Mouse (Mus musculus) embryonic facial prominence, embryonic 12.5 days (tissue): ENCODE data around the gene Me1. TPM values are rescaled to one million over a fixed set of nuclear protein-coding genes. Genes with fewer than 3 reads are reported as not detected.

Experiments used
- ATAC-seq: fragments of 200-750 bp; cut with Nextera tagmentation; 2 replicates; pipeline ENCODE4 v1.8.0; 2017; ENCODE audit not compliant: insufficient number of reproducible peaks, insufficient read depth, low FRiP score, low TSS enrichment
- H3K27ac ChIP-seq: fragments of 300-500 bp; sonication (generic); 2 replicates; pipeline ENCODE4 v1.5.1; 2016; ENCODE audit warnings: mild to moderate bottlenecking
- H3K27me3 ChIP-seq: fragments of 300-500 bp; sonication (generic); 2 replicates; pipeline ENCODE4 v1.6.1; 2016; ENCODE audit warnings: mild to moderate bottlenecking, moderate library complexity
- H3K36me3 ChIP-seq: fragments of 300-500 bp; sonication (generic); 2 replicates; pipeline ENCODE4 v1.6.1; 2016; ENCODE audit warnings: mild to moderate bottlenecking
- H3K4me1 ChIP-seq: fragments of 300-500 bp; sonication (generic); 2 replicates; pipeline ENCODE4 v1.6.1; 2016
- H3K4me2 ChIP-seq: fragments of 300-500 bp; sonication (generic); replicated peaks from 2 replicates; pipeline ENCODE4 v1.6.1; 2016; ENCODE audit warnings: mild to moderate bottlenecking, moderate library complexity
- H3K4me3 ChIP-seq: fragments of 300-500 bp; sonication (generic); 2 replicates; pipeline ENCODE4 v1.5.1; 2016; ENCODE audit warnings: mild to moderate bottlenecking
- H3K9ac ChIP-seq: fragments of 300-500 bp; sonication (generic); 2 replicates; pipeline ENCODE4 v1.6.1; 2016; ENCODE audit warnings: mild to moderate bottlenecking, moderate library complexity
- H3K9me3 ChIP-seq: fragments of 300-500 bp; sonication (generic); 2 replicates; pipeline ENCODE4 v1.6.1; 2016; ENCODE audit warnings: mild to moderate bottlenecking, moderate library complexity
- WGBS: fragments of 180-500 bp; shearing (Covaris S2); methylation state at CpG from one replicate; pipeline ENCODE4 v1.1.7; 2016; 5-methylcytosine and 5-hydroxymethylcytosine counted together
- polyA plus RNA-seq: library from polyadenylated mRNA; unstranded; fragments of >200 nt; fragmentation: Nextera tagmentation; extraction: Ambion mirVana; gene quantifications from 2 replicates; pipeline ENCODE4 v1.2.1, GENCODE M21; 2016

Gene Me1
- polyA plus RNA-seq, 1 experiment from 2014 or later: 17.8 TPM

DNA sequence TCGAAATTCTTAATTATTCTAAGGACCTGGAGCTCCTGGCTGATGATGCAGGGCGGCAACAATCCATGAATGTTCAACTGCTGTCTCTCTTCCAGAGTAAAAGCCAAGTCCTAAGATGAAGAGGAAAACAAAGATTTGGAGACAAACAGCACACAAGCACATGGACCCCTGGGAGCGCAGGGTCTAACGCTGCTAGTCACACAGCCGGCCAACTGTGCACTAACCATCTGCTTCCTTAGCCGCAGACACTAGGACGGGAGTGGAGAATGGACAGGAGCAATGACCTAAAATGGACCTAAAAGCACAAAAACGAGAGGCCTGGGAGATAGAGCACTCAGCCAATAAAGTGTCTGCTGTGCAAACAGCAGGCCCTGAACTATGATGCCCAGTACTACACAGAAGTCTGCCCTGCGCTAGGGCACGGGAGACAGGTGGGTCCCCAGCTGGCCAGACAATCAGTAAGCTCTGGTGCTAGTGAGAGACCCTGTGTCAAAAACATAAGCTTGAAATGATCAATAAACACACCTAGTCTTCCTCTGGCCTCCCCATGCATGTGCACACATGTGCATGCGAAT, 15.8 kb downstream of the Me1 start:
- H3K4me3 ChIP-seq: no peak overlapping the region
- no peaks in the 10 kb centered on the region for H3K9me3 ChIP-seq
- no peaks in the 10 kb centered on the region for H3K36me3 ChIP-seq
- peaks cover 12% of the 10 kb centered on the region for H3K4me1 ChIP-seq
- H3K9ac ChIP-seq: no peak overlapping the region
- H3K4me2 ChIP-seq: no peak overlapping the region
- H3K27ac ChIP-seq: no peak overlapping the region
- 86% methylated on average over 11 of the region's 11 CpGs for WGBS
- ATAC-seq: no peak
- no peaks in the 10 kb centered on the region for H3K27me3 ChIP-seq

DNA sequence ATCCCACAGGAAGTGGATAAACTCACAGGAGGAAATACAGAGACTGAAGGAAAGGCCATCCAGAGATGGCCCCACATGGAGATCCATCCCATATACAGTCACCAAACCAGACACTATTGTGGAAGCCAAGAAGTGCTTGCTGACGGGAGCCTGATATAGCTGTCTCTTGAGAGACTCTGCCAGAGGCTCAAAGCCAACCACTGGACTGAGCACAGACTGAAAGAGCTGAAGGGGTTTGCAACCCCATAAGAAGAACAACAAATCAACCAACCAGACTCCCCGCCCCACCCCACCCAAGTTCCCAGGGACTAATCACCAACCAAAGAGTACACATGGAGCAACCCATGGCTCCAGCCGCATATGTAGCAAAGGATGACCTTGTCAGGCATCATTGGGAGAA, 19.5 kb downstream of the Me1 start:
- no peak for ATAC-seq
- H3K4me3 ChIP-seq: no peak overlapping the region
- no peak overlapping the region for H3K4me2 ChIP-seq
- H3K27ac ChIP-seq: no peak overlapping the region
- no peaks in the 10 kb centered on the region for H3K9me3 ChIP-seq
- H3K36me3 ChIP-seq: no peaks in the 10 kb centered on the region
- no peak overlapping the region for H3K9ac ChIP-seq
- 0 out of 2 replicates have a peak, but pooled peaks cover 3% of the 10 kb centered on the region for H3K4me1 ChIP-seq
- WGBS: 85% methylated on average over 3 of the region's 3 CpGs
- no peaks in the 10 kb centered on the region for H3K27me3 ChIP-seq

DNA sequence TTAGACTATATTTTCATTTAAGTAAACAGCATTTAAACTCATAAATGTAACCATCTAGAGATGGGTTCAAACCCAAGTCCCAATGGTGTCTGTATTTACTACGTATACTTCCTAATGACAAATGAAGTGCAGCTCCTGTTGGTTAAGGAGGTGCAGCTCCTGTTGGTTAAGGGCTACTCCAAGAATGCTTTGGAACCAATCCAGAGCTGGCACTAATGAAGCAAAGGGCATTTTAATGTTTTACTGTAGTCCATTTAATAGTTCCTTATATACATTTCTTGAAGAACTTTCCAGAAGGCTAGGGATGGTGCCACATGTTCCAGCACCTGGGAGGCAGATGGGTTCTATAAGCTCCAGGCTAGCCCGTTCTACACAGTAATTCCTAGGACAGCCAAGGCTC, 20.3 kb downstream of the Me1 start:
- no peak overlapping the region for H3K4me2 ChIP-seq
- WGBS: 94% methylated on average over 2 of the region's 2 CpGs

DNA sequence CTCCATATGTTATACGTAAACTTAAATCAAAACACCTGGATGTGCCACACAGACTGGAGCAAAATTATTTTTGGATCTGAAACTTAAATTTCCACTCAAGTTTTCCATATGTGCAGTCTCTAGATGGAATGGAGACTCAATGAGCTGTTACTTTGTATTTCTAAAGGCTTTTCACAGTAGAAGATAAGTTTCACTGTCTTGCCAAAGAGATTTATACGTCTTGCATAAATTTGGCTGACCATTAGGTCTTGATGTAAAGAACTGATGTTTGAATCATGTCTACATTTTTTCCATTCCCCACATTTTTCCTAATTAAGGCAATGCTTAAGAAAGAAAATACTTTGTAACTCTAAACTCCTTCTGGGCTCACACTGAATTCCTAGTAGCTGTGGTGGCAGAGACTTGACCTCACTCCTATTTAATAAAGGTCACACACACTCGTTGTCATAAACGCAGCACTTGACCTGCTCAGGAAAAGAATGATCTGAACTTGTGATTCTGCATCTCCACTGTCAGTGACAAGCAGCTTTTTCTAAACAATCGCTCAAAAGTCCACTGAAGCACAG, 22.8 kb downstream of the Me1 start:
- Histone ChIP-seq H3K36me3 (no peaks in the 10 kb centered on the region), H3K9ac (no peak overlapping the region), H3K4me2 (no peak overlapping the region), H3K27ac (no peak overlapping the region), H3K27me3 (no peaks in the 10 kb centered on the region), H3K9me3 (no peaks in the 10 kb centered on the region), H3K4me1 (0 out of 2 replicates have a peak, but pooled peaks cover 3% of the 10 kb centered on the region), H3K4me3 (no peak overlapping the region)
- ATAC-seq: no peak
- WGBS: 34% methylated on average over 5 of the region's 5 CpGs

More for the DNA sequence above, 20.3 kb downstream of the Me1 start:
- H3K27me3 ChIP-seq: no peaks in the 10 kb centered on the region
- H3K4me1 ChIP-seq: 0 out of 2 replicates have a peak, but pooled peaks cover 3% of the 10 kb centered on the region
- no peak overlapping the region for H3K27ac ChIP-seq
- ATAC-seq: no peak
- no peak overlapping the region for H3K4me3 ChIP-seq
- H3K9me3 ChIP-seq: no peaks in the 10 kb centered on the region
- H3K36me3 ChIP-seq: no peaks in the 10 kb centered on the region
- H3K9ac ChIP-seq: no peak overlapping the region

DNA sequence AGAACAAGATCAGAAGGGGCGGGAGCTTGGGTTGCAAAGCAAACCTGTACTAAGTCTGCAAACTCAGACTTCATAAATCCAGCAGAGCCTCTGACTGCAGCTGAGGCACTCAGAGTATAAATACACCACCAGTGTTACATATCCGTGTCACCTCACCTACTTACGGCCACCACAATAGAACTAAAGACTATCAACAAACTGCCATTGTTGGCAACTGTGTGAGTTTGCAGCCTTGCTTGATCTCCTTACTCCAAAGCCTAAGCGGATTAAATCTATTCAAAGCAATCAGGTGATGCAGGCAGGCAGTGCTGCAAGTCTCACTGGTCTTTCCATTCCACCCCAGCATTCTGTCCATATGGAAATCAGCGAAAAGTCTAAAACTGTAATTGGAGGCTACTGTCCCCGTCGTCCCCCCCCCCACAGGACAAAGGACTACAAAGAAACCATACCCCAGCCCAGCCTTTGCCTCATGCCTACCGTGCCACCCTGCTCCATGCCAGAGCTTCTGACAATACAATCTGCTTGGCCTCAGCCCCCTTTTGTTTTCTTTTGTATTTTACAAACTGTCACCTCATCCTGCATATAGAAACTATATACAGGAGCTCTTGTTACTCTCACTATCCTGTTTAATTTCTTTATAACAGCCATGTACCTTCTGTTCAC, 27.0 kb downstream of the Me1 start:
- no peak for ATAC-seq
- H3K4me2 ChIP-seq: no peak overlapping the region
- no peaks in the 10 kb centered on the region for H3K27me3 ChIP-seq
- H3K36me3 ChIP-seq: no peaks in the 10 kb centered on the region
- H3K9me3 ChIP-seq: no peaks in the 10 kb centered on the region
- 36% methylated on average over 8 of the region's 8 CpGs for WGBS
- no peak overlapping the region for H3K4me3 ChIP-seq
- 0 out of 2 replicates have a peak, but pooled peaks cover 3% of the 10 kb centered on the region for H3K4me1 ChIP-seq
- no peak overlapping the region for H3K27ac ChIP-seq
- no peak overlapping the region for H3K9ac ChIP-seq

DNA sequence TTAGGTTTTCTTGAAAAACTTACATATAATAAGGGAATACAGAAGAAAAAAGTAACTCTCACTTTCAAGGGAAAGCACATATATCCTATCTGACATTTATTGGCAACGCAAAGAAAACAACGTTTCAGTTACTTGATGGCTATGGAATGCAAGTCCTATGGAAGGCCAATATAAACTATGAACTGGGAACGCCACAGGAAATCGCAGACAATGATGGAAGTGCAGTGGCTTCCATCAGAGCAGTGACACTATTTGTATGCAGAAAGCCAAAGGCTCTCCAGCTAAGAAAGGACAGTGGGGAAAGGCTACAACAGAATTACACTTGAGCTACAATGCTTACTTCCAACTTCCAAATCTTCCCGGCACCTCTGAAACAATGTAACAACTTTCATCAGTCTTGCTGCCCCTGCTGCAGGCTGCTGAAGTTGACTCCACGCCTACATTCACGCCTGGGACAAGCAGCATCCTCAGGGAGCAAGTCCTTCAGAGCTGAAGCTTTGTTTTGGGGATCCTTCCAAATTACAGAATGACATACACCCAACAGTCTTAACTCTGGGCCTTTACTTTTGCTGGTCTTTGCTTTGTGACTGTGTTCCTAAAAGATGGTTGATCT, 28.5 kb downstream of the Me1 start:
- no peak overlapping the region for H3K4me3 ChIP-seq
- no peaks in the 10 kb centered on the region for H3K4me1 ChIP-seq
- no peaks in the 10 kb centered on the region for H3K36me3 ChIP-seq
- WGBS: 87% methylated on average over 7 of the region's 7 CpGs
- no peak for ATAC-seq
- no peaks in the 10 kb centered on the region for H3K27me3 ChIP-seq
- no peak overlapping the region for H3K27ac ChIP-seq
- H3K9ac ChIP-seq: no peak overlapping the region
- H3K4me2 ChIP-seq: no peak overlapping the region
- H3K9me3 ChIP-seq: no peaks in the 10 kb centered on the region

DNA sequence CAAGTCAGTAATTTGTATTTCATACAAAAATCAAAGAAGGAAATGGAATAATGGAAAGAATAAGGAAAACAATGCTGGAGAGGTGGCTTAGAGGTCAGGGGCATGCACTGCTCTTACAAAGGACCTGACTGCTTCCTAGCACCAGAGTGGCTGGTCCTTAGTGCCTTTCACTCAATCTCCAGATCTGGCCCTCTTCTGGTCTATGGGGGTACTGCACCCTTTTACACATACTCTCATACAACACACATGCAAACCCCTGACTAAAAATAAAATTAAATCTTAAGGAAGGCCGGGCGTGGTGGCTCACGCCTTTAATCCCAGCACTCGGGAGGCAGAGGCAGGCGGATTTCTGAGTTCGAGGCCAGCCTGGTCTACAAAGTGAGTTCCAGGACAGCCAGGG, 34.1 kb downstream of the Me1 start:
- ATAC-seq: no peak
- no peak overlapping the region for H3K9ac ChIP-seq
- WGBS: 91% methylated on average over 6 of the region's 6 CpGs

DNA sequence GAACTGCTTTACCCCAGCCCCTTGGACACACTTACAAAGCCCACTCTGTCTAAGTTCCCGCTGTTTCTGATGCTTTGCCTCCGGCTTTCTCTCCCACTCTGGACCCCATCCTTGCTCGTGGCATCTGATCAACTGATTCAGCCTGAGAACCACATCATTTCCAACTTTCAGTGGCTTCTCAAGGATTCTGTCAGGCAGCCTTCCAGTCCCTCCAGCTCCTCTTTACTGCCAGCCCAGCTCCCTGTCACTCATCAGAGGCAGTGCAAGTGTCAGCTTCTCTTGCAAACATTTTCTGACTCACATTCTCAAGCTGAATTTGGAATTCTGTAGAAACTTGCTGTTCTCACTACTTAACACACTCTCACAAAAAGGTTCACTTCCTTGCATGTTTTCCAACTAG, 34.5 kb downstream of the Me1 start:
- Histone ChIP-seq H3K4me1 (0 out of 2 replicates have a peak, but pooled peaks cover 2% of the 10 kb centered on the region), H3K27ac (no peak overlapping the region), H3K27me3 (no peaks in the 10 kb centered on the region), H3K9ac (no peak overlapping the region), H3K4me2 (no peak overlapping the region), H3K36me3 (no peaks in the 10 kb centered on the region), H3K9me3 (no peaks in the 10 kb centered on the region), H3K4me3 (no peak overlapping the region)
- no peak for ATAC-seq
- WGBS: 94% methylated on average over 3 of the region's 3 CpGs

More for the DNA sequence above, 34.1 kb downstream of the Me1 start:
- no peak overlapping the region for H3K27ac ChIP-seq
- H3K4me3 ChIP-seq: no peak overlapping the region
- H3K4me2 ChIP-seq: no peak overlapping the region
- H3K27me3 ChIP-seq: no peaks in the 10 kb centered on the region
- H3K36me3 ChIP-seq: no peaks in the 10 kb centered on the region
- H3K9me3 ChIP-seq: no peaks in the 10 kb centered on the region
- 0 out of 2 replicates have a peak, but pooled peaks cover 2% of the 10 kb centered on the region for H3K4me1 ChIP-seq

DNA sequence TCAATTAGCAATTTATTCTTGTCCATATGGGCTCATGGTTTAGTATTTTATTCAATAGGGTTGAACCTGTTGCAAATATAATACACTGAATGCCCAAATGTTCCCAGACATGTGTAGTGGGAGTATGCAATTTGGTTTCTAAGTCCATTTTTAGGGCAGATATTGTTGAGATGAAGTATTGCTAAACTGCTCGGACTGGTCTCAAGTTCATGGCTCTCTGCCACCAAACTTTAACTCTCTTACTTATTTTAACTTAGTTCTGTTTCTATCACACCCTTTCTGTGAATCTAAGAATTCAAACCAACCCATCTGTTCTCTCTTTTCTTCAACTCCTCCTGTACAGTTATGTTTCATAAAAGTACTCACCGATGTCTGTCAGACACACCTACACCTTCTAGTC, 35.4 kb downstream of the Me1 start:
- WGBS: 96% methylated on average over 2 of the region's 2 CpGs

DNA sequence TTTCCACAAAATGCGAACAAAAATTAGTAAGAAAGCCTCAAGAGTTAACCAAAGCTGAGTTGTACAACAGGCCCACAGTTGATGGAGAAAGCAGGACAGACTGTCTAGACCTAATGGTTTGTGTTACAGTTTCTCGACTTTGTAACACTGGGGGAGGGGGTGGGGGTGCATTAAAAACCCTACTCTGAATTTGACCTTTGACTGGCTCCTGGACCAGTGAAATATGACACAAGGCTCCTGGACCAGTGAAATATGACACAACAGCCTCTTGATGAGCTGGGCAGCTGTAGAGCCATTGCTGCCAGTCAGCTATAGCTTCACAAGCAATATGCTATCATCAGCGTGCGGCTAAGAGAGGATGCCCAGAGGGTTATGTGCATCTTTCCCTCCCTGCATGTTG, 37.4 kb downstream of the Me1 start:
- H3K9me3 ChIP-seq: no peaks in the 10 kb centered on the region
- no peak overlapping the region for H3K4me2 ChIP-seq
- H3K27ac ChIP-seq: no peak overlapping the region
- ATAC-seq: no peak
- 60% methylated on average over 4 of the region's 4 CpGs for WGBS
- 0 out of 2 replicates have a peak, but pooled peaks cover 2% of the 10 kb centered on the region for H3K4me1 ChIP-seq
- no peak overlapping the region for H3K4me3 ChIP-seq
- H3K27me3 ChIP-seq: no peaks in the 10 kb centered on the region
- H3K36me3 ChIP-seq: no peaks in the 10 kb centered on the region
- H3K9ac ChIP-seq: no peak overlapping the region

More for the DNA sequence above, 35.4 kb downstream of the Me1 start:
- no peak for ATAC-seq
- Histone ChIP-seq H3K36me3 (no peaks in the 10 kb centered on the region), H3K27ac (no peak overlapping the region), H3K4me1 (0 out of 2 replicates have a peak, but pooled peaks cover 2% of the 10 kb centered on the region), H3K4me3 (no peak overlapping the region), H3K9ac (no peak overlapping the region), H3K27me3 (no peaks in the 10 kb centered on the region), H3K9me3 (no peaks in the 10 kb centered on the region), H3K4me2 (no peak overlapping the region)

DNA sequence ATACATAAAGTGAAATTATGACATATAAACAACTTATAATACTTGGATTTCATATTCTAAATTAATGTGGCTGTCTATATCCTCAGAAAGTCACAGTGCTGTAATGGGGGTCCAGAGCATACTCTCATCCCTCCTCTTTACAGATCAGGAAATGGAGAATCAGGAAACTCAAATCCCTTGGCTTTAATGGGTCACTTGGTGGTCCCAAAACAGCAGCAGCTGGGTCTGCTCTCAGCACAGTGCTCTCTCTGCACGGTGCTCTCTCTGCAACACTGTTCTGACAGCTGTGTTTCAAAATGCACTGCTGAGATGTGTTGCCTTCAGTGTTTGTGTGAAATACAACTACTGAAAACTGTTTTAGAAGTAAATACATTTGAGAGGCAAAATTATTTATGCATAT, 43.6 kb downstream of the Me1 start:
- H3K9me3 ChIP-seq: no peaks in the 10 kb centered on the region
- no peak overlapping the region for H3K4me2 ChIP-seq
- no peaks in the 10 kb centered on the region for H3K27me3 ChIP-seq
- H3K36me3 ChIP-seq: no peaks in the 10 kb centered on the region
- no peak overlapping the region for H3K4me3 ChIP-seq
- no peak overlapping the region for H3K27ac ChIP-seq
- no peak for ATAC-seq
- H3K9ac ChIP-seq: no peak overlapping the region
- 61% methylated on average over 1 of the region's 1 CpGs for WGBS
- no peaks in the 10 kb centered on the region for H3K4me1 ChIP-seq

DNA sequence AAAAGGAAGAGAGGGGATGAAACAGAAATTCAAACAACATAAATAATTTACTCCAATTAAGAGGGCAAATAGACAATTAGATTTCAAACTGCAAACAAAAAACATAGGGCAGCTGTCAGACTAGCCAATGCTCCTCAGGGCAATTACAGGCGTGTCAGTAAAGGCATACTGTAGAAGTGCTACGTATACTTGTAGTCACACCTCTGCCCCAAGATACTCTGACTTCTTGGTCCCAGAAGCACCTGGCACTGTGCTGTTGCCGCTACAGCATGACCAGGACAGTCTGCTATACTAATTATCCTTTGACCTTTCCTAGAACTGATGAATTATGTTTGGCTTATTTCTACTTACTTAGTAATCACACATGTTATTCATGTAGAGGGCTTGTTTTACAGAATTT, 44.5 kb downstream of the Me1 start:
- H3K4me2 ChIP-seq: no peak overlapping the region
- H3K36me3 ChIP-seq: no peaks in the 10 kb centered on the region
- H3K27ac ChIP-seq: no peak overlapping the region
- no peaks in the 10 kb centered on the region for H3K9me3 ChIP-seq
- ATAC-seq: no peak
- WGBS: 64% methylated on average over 3 of the region's 3 CpGs
- no peaks in the 10 kb centered on the region for H3K27me3 ChIP-seq
- H3K9ac ChIP-seq: no peak overlapping the region
- H3K4me3 ChIP-seq: no peak overlapping the region
- no peaks in the 10 kb centered on the region for H3K4me1 ChIP-seq
